Mouse (Mus musculus): Measurements from ENCODE around the gene Mettl7b.

The Mettl7b gene

GRCm38 (mm10) chr10:128950208-128950887 lies 10.4 kb downstream of the Mettl7b start:
- DNase-seq (ENCODE audit: extremely low read depth, insufficient read length, low spot score): peak; percentile 58

GRCm38 (mm10) chr10:128947496-128947895 lies 13.3 kb downstream of the Mettl7b start:
- no peak for DNase-seq (ENCODE audit: extremely low read depth, insufficient read length, low spot score)

GRCm38 (mm10) chr10:128945675-128946074 lies 15.1 kb downstream of the Mettl7b start:
- no peak for DNase-seq (ENCODE audit: extremely low read depth, insufficient read length, low spot score)

GRCm38 (mm10) chr10:128940475-128941061 lies 20.2 kb downstream of the Mettl7b start:
- DNase-seq (ENCODE audit: extremely low read depth, insufficient read length, low spot score): no peak

GRCm38 (mm10) chr10:128938974-128939373 lies 21.8 kb downstream of the Mettl7b start:
- peak; percentile 43 for DNase-seq (ENCODE audit: extremely low read depth, insufficient read length, low spot score)

- peak; percentile 55 for DNase-seq (ENCODE audit: extremely low read depth, insufficient read length, low spot score)
Measured at GRCm38 (mm10) chr10:128938457-128938856, 22.3 kb downstream of the Mettl7b start.

- DNase-seq (ENCODE audit: extremely low read depth, insufficient read length, low spot score): no peak
Measured at GRCm38 (mm10) chr10:128937756-128938390, 22.9 kb downstream of the Mettl7b start.

GRCm38 (mm10) chr10:128935826-128936440 lies 24.9 kb downstream of the Mettl7b start:
- no peak for DNase-seq (ENCODE audit: extremely low read depth, insufficient read length, low spot score)

GRCm38 (mm10) chr10:128934997-128935787 lies 25.6 kb downstream of the Mettl7b start:
- no peak for DNase-seq (ENCODE audit: extremely low read depth, insufficient read length, low spot score)

GRCm38 (mm10) chr10:128933976-128934721 lies 26.6 kb downstream of the Mettl7b start:
- DNase-seq (ENCODE audit: extremely low read depth, insufficient read length, low spot score): no peak

- DNase-seq (ENCODE audit: extremely low read depth, insufficient read length, low spot score): no peak
Measured at GRCm38 (mm10) chr10:128933574-128933973, 27.2 kb downstream of the Mettl7b start, which contains the start of gene Itga7. Gene Itga7, plus strand, starts transcription at chr10:128933818.

GRCm38 (mm10) chr10:128931441-128931840 lies 29.3 kb downstream of the Mettl7b start:
- DNase-seq (ENCODE audit: extremely low read depth, insufficient read length, low spot score): peak; percentile 71

- no peak for DNase-seq (ENCODE audit: extremely low read depth, insufficient read length, low spot score)
Measured at GRCm38 (mm10) chr10:128929638-128930378, 31.0 kb downstream of the Mettl7b start.

- no peak for DNase-seq (ENCODE audit: extremely low read depth, insufficient read length, low spot score)
Measured at GRCm38 (mm10) chr10:128928356-128928755, 32.4 kb downstream of the Mettl7b start.

- DNase-seq (ENCODE audit: extremely low read depth, insufficient read length, low spot score): no peak
Measured at GRCm38 (mm10) chr10:128923935-128924334, 36.9 kb downstream of the Mettl7b start, which contains the start of gene Bloc1s1. Gene Bloc1s1, minus strand, starts transcription at chr10:128924035.

- peak; percentile 100 for DNase-seq (ENCODE audit: extremely low read depth, insufficient read length, low spot score)
Measured at GRCm38 (mm10) chr10:128923013-128923691, 37.6 kb downstream of the Mettl7b start.

GRCm38 (mm10) chr10:128922822-128923012 lies 38.1 kb downstream of the Mettl7b start, which contains the start of gene Rdh5:
Gene Rdh5, minus strand, starts transcription at chr10:128922888.
- no peak for DNase-seq (ENCODE audit: extremely low read depth, insufficient read length, low spot score)

- DNase-seq (ENCODE audit: extremely low read depth, insufficient read length, low spot score): peak; percentile 58
Measured at GRCm38 (mm10) chr10:128921883-128922821, 38.6 kb downstream of the Mettl7b start.
